Mouse (Mus musculus): Measurements from ENCODE around the gene P2ry4.

P2ry4 gene

DNA sequence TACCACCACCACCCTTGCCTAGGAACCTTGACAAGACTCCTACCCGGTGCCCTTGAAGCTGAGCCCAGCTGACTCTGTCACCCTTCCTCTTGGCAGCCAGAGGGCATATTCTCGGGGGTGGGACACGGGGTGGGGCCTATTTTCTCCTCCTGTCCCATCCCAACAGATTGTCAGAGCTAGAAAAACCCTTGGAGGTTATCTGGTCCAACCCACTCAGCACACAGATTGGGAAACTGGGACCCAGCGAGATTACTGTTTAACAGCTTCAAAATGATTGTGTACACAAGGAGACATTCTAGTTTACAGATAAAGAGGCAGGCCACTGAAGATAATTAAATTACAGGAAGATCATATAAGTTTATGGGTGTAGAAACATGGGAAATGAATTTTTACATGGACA lies at the start of gene P2ry4:
TSS of gene P2ry4 (minus strand) at position 79 of the 400 bp plus-strand sequence.
- no peak for DNase-seq (ENCODE audit: low read depth, low spot score)

DNA sequence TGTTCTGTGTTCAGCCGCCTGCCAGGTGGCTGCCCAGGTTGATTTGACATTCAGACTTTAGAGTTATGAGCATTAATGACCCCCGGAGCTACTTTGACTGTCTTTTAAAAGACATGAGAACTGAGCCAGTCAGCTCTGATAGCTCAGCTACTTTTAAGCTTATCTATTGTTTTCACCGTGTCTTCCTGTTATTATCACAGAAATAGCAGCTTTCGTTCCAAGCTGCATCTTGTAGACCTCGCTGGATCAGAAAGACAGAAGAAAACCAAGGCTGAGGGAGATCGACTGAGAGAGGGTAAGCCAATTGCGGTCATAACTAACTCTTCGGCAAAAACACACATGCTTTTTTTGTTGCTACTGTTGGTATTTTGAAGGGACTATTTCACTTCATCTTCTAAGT lies 43.8 kb upstream of the P2ry4 start:
- no peak for DNase-seq (ENCODE audit: low read depth, low spot score)

DNA sequence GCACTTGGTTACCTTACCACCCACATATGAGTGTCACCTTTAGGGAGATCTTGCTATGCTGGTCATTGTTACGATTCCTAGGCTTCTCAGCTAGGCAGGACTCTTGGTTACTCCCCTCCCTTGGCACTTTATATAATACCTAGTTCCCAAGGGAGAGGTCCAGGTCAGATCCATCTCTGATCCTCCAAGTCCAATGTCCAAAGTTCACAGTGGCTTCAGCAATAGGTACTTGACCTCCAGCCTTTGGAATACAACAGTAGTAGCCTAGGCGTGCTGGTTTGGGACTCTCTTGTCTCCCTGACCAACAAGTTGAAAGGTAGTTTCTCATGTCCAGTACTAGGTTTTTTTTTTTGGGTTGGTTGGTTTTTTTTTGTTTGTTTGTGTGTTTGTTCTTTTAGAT lies 34.4 kb upstream of the P2ry4 start:
- DNase-seq (ENCODE audit: low read depth, low spot score): no peak

GRCm38 (mm10) chrX:100625802-100626793 lies 31.4 kb upstream of the P2ry4 start, which contains the start of gene Pdzd11:
TSS of gene Pdzd11 (minus strand) at chrX:100626568.
- DNase-seq (ENCODE audit: low read depth, low spot score): peak; percentile 70

GRCm38 (mm10) chrX:100625546-100625801 lies 30.8 kb upstream of the P2ry4 start, which contains the start of gene Kif4:
TSS of gene Kif4 (plus strand) at chrX:100625737.
- no peak for DNase-seq (ENCODE audit: low read depth, low spot score)

DNA sequence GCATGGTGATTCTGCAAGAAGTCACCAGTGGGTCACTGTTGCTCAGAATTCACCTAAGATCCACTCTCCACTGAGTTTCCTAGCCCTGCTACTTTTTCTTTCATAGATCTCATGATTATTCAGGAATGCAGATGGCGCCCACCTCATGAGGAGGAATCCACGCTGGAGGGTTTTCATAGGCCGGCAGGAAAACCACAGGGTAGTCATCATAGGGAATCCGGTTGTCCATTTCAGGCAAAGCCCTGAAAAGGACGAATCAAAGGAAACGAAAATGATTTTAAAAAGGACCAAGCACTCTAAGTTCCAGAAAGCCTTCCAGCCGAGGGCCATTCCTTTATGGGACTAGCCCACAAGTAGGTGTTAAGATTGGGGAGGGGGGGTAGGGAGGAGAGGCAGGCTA lies 30.5 kb upstream of the P2ry4 start:
- no peak for DNase-seq (ENCODE audit: low read depth, low spot score)

- DNase-seq (ENCODE audit: low read depth, low spot score): no peak
These were observed 29.6 kb upstream of the P2ry4 start for GRCm38 (mm10) chrX:100624242-100624641.

GRCm38 (mm10) chrX:100621366-100621765 lies 26.7 kb upstream of the P2ry4 start:
- DNase-seq (ENCODE audit: low read depth, low spot score): no peak

DNA sequence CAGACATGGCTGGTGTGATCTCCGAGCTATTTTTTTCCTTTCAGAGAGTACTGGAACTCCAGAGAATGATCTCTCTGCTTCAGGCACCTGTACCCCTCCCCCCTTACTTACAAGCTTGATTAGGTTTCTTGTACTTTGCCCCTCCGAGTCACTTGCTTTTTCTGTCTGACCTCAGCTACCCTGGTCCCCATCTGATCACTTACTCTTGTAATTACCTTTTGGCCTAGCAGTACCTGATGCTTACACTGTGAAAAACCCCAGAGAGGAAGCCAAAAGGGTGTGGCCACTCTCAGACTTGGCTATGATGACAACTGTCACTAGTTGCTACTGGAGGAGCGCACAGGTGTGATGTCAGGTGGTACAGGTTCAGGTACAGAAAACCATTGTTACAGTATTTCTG lies 23.8 kb upstream of the P2ry4 start:
- no peak for DNase-seq (ENCODE audit: low read depth, low spot score)

DNA sequence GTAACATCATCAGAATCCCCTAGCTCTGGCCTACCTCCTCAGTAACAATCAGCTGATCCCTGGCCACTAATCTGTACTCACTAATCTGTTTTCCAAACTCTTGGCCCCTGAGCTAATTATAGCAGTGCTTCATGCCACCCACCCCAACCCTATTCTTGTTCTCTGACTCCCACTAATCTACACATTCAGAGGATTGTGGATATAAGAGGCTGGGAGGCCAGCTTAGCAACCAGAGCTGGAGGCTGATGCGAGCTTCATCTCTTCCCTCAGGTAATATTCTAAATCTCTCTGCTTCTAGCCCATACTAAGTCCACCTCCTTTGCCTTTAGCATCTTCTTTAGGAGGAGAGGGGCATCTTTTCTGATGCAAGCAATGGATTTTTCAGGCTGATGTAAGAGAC lies 10.6 kb upstream of the P2ry4 start, which contains the start of gene Arr3:
TSS of gene Arr3 (plus strand) at position 184 of the 400 bp plus-strand sequence.
- peak; percentile 33 for DNase-seq (ENCODE audit: low read depth, low spot score)

DNA sequence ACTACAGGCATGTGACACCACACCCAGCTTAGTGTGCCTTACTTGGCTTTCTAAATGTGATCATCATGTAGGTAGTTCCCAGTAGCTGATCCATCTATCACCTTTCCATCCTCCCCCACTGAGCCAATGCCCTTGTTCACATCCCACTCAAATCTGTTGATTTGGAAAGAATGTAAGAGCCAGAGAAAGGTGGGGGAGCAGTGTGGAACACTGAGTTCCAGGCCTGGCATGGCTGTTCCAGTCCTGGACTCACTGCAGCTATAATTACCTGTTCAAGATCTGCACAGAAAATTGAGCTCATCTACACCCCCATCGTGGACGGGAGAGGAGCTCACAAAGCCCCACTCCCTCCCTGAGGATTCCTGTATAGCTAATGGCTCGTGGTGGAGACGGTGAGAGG lies 5.1 kb upstream of the P2ry4 start:
- DNase-seq (ENCODE audit: low read depth, low spot score): no peak

DNA sequence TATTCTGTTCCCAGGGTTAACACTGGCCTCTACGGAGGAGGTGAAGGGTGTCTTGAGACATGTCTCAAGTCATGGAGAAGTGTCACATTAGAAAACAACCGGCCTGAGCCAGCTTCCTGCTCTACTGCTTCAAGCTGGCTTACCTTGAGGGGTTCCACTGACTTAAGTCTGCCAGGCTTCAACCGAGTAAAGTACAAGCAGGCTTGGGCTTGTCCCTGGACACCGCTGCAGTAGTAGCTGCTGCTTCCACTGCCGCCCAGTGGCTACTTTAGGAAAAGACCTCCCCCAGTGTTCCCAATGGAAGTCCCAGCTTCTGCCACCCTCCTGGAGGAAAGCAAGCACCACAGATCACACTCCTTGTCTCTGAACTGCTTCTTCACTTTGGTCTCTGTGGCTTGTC lies 2.8 kb upstream of the P2ry4 start:
- DNase-seq (ENCODE audit: low read depth, low spot score): no peak

DNA sequence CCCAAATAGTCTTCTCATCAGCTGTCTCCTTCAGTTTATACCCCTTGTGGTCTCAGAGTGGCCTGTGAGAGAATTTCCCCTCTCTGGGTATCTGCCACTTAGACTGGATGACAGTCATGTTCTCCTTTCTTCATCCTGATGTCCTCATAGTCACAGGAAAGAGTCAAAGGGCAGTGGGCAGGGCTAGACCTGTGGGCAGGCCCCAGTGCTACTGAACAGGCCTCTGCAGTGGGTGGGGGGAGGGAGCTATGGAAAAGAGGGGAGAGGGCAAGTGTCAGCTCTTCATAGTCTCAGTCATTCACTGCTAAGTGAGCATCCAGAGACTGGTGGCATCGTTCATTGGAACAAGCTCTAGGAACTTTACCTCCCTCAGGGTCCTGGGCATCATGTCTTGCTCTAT lies 22.7 kb downstream of the P2ry4 start, which contains the start of gene Awat1:
TSS of gene Awat1 (plus strand) at position 301 of the 400 bp plus-strand sequence.
- DNase-seq (ENCODE audit: low read depth, low spot score): no peak

DNA sequence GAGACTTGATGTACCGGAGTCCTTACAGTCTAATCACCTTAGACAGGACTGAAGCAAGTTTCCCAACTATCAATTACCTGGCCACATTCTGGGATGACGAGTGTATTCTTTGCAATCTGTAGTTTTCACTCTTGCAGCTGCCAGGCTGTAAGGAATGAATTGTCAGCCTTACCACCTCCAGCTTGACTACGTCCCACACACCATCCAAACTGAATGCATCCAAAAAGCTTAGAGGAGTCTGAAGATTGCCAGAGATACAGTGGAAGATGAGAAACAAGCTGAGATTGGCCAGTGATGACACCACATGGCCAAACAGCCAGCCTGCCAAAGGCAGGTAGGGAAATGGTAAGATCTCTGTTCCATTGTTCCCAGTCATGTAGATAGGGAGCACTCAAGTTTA lies 29.0 kb downstream of the P2ry4 start:
- no peak for DNase-seq (ENCODE audit: low read depth, low spot score)

DNA sequence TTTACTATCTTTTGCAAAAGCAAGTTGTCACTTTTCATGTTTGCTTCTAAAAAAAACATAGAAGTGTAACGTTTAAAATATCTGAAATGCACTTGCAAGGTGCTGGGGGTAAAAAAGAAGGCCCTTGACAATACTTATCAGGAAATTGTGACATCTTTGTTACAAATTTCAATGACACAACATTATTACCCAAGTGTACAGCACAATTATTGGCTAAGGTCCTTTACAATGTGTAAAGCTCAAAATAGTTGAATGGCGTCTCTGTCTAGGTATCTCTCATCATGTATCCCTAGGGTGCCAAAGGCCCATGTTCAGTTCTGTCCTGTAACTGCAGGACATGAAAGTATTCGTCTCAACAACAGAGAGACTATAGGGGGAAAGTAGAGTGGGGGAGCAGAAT lies 38.6 kb downstream of the P2ry4 start:
- no peak for DNase-seq (ENCODE audit: low read depth, low spot score)

Data from retina, adult 2 months (tissue).